Mouse (Mus musculus) duodenum, adult 2 months (tissue): Measurements from ENCODE around the gene Fig4. TPM values are rescaled to one million over a fixed set of nuclear protein-coding genes. Genes with fewer than 3 reads are reported as not detected.

Experiments used
- polyA plus RNA-seq: library from polyadenylated mRNA; depleted of rRNA; stranded (reverse); fragments of >200 nt; gene quantifications from 2 replicates; pipeline ENCODE4 v1.2.3, GENCODE M21; 2012; ENCODE audit warnings: low replicate concordance; rRNA removed

Fig4 gene
- 3.2 and 4.5 TPM in 2 replicates for polyA plus RNA-seq

DNA sequence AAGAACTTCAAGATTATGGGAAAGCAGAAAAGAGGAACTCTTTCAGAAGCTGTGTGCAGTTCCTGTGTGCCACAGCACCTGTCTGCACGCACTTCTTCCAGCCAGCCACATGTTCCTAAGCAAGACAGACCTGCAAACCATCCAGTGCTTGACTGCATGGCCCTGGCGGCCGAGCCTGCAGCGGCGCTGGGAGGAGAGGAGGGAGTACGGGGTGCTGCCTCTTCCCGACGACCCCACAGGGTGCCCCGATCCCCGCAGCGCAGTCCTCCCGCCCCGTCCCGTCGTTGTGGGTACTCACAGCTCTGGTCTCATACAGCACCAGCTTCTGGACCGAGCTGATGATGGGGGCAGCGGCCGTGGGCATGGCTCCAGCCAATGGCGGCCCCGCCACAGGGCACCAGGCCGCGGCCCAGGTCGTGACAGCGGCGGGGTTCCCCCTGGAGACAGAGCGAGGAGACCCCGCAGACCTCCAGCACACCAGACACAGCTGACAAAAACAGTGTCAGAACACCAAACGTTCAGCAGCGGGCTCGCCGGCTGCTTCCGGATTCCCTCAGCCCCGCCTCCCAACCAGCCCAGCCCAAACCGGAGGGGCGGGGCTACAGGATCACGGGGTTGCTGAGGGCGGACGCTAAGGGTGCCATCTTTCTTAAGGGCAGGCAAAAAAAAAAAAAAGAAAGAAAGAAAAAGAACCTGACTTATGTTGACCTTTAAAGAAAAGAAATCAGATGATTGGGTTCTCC, at the start of gene Fig4:
Gene Fig4, minus strand, starts transcription at position 572 of the 743 bp plus-strand sequence.

DNA sequence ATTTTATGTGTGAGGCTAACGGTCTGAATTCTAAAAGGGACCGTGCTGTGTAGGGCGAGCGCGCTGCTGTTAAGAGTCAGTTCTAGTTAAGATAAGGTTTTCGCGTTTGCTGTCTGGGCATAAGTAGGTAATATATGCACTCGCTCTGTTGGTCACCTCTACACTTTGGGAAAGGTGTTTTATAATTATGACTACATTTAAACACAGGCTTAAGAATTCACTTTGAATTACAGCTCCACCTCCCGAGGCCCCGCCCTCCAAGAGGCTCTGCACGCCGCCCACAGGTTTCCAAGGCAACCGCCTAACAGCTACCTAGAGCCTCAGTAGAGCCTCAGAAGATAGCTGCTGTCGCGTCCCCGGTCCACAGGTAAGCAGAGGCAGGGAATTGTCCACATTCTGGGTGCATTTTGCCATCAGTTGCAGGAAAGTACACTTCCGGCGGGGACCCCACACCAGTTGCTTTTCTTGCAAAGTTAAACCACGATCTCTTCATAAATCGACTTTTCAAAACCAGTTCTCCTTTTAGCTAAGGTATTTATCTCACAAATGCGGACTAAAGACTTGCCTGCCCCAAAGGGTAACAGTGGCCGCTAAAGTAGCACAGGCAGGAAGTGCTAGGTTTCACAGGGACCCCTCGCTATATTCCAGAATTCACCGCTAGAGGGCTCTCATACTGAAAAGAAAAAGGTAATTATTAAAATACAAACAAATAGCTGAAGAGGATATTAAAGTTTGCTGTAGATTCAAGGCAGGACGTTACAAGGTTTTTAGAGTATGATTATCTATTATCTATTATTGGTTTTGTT, 782 bp upstream of the Fig4 start, which contains the start of gene Ak9:
Gene Ak9, plus strand, starts transcription at position 342 of the 806 bp plus-strand sequence.

Other genes starting within 250 kb of the Fig4 start
- gene Gpr6, start 231.0 kb downstream of the Fig4 start, polyA plus RNA-seq, result 0.34 and 0.83 TPM in 2 replicates
- gene Ak9, start 720 bp upstream of the Fig4 start, polyA plus RNA-seq, result not detected in 2 replicates
- gene Zbtb24, start 147.1 kb upstream of the Fig4 start, polyA plus RNA-seq, result 10.9 and 16.0 TPM in 2 replicates
- gene Mical1, start 173.1 kb upstream of the Fig4 start, polyA plus RNA-seq, result 118 and 198 TPM in 2 replicates
- 75.1 and 149 TPM in 2 replicates for gene Smpd2, start 187.1 kb upstream of the Fig4 start, polyA plus RNA-seq
- gene Ppil6, start 187.2 kb upstream of the Fig4 start, polyA plus RNA-seq, result 0.32 TPM in 1 of 2 replicates, not detected in the other
- 39.5 and 82.8 TPM in 2 replicates for gene Cd164, start 216.2 kb upstream of the Fig4 start, polyA plus RNA-seq